Mouse (Mus musculus): Measurements from ENCODE around the gene Cacnb4.
A peak's percentile ranks its signal among the peaks of the same experiment; 100 is the strongest.

The Cacnb4 gene

DNA sequence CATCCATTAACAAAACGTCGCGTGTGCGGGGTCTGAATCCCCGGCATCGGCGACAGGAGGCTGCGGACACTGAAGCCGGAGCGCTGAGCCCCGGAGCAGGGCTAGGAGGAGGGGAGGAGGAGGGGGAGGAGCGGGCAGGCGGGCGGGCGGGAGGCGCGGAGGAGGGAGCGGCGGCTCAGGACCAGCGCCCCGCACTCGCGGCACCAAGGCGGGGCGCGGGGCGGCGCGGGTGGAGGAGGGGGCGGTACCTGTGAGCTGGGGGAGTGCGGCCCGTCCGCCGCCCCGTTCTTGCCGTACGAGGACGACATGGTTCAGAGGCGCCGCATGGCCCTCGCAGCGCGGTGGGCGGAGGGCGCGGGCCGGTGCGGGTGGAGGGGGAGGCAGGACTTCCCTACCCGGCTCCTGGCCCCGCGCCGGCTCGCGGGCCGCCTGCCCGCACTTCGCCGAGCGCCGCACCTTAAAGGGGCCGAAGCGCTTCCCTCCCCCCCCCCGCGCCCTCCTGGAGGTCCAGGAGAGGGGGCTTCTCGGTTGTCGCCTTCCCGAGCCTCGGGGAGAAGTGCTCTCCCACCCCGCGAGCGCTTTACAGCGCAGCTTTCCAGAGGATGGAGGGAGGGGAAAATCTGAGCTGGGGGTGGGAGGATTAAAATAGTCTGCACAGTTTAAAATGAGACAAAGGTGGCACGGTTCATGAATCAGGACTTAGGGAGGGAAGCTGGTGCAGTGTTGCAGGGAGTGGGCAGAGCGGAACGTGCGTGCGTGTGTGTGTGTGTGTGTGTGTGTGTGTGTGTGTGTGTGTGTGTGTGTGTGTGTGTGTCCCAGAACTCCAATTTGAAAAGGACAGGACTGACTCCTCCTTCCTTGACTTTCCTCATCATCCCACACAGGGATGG, at the start of gene Cacnb4:
TSS of gene Cacnb4 (minus strand) at position 809 of the 890 bp plus-strand sequence.
- DNase-seq, result peak; percentile 33

DNA sequence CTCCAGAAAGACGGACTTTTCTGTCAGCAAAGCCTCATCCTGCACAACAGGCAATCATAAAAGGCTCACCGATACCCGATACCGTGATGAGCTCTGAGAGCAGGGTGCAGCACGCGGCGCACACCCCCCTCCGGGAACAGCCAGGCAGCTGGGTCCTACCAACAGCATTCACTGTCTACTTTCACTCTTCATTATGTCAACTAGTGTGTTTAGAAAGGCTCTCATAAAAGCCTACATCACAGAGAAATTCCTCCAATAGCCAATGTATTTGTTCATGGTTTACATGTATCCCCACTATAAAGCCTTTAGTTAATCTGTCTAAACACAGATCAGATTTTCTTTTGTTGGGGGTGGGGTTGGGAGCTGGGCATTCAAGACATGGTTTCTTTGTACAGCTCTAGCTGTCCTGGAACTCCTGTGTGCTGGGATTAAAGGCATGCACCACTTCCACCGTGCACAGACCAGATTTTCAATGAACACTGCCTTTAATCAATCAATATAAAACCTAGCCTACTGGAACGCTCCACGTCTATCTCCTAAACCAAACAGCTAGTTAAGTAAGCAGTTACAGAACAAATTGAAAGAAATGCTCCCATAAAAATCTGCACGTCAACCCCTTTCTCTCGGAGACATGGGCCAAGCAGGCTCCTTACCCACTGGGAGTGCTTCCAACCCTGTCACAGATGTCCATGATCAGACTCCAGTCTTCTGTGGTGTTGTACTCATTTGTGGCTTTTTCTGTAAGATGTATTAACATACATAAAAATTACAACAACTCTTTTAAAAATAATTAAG, 43.8 kb upstream of the Cacnb4 start:
- no peak for DNase-seq

DNA sequence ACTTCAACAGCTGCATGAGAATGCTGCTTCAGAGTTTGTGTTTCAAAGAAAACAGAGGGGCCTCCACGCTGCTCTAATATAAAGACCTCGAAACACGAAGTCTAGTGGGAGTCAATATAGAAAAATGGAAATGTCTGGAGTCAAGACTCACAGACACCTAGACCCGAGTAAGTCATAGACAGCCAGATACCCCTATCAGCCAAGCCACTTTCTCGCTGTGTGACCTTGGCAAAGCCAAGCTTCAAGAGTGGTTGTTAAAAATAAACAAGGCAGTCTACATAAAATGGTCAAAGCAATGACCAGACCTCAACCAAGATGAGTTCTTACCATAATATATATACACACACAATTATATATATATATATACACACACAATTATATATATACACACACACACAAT, 40.4 kb upstream of the Cacnb4 start:
- DNase-seq, result no peak

DNA sequence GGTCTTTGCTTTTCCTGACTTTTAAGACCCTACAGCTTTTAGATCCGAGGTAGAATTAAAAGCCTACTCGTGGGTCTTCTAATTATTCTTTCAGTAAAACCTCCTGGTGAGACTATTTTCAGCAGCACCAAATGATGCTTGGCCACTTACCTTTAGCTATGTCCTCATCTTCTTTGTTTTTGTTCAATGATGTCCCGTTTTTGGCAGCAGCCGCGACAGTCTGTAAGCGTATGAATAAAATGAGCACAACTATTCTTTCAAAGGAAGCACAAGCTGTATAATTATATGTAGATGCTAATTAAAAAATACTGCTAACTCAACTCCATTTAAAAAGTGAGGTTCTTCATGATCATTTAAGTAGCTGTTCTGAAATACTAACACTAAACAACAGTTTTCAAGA, 38.9 kb upstream of the Cacnb4 start:
- DNase-seq, result no peak

DNA sequence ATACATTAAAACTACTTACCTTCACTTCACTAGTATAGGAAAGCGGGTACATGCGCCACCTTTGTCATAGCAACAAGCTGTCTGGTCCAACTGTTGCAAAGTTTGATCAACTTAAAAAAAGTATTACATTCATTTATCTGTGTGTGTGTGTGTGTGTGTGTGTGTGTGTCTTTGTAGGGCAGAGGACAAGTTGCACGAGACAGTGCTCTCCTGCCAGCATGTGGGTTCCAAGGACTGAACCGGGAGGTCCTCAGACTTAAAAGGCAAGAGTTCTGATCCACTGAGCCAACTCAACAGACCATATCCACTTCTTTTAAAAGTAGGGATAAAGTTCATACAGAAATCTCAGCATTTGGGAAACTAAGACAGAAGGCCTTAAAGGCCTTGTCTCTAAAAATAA, 37.5 kb upstream of the Cacnb4 start:
- DNase-seq, result peak; percentile 45

DNA sequence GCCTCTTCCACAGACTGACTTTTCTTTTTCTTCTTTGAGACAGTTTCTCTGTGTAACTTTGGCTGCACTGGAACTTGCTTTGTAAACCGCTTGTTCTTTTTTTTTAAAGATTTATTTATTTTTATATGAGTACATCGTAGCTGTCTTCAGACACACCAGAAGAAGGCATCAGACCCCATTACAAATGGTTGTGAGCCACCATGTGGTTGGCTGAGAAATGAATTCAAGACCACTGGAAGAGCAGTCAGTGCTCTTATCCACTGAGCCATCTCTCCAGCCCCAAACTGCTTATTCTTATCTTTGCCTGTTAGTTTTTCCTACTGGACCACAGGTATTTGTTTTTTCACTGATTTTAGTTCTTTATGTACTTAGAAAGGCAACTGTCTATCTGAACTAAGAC, 34.2 kb upstream of the Cacnb4 start:
- no peak for DNase-seq

DNA sequence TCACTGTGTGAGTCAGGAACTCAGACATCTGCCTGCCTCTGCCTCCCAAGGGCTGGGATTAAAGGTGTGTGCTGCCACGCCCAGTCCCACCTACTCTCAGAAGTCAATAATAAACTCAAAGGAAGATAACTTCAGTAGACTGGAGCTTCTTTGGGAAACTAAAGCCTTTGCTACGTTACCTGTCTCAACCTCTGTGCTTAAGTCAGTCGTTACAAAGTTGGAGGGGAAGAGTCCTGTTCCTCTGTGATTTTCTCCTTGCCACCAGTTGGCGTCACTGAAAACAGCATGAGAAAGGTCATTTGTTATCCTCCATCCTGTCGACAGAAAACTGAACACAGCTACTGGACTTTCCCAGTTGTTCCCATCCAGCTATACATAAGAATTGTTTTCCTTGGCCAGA, 32.8 kb upstream of the Cacnb4 start:
- no peak for DNase-seq

DNA sequence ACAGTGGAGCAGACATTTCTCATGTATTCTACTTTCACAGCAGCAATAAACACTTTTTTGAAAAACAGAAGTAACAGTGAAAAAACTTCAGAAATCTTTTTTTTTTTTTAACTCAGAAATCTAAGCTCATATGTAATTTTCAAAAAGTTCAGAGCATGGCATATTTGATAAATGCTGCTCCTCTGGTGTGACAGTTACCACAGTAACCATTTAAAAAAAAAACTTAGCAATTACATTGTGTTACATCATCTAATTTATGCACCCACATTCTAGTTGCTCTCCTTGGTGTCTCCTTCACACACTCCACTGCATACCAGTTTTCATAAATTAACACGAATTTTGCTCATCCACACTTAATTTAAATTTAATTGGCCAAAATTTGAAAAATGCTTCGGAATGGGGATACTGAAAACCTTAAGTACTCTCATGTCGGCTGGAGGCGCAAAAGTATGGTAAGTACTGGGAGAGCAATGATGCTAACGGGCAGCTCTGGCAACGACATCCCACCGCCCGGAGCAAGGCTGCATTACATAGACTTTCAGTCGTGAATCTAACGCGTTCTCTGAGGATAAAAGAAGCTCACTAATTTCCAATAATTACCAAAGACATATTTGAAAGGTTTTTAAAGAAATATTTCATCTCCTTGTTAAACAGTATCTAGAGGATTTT, 24.9 kb upstream of the Cacnb4 start:
- DNase-seq, result no peak

DNA sequence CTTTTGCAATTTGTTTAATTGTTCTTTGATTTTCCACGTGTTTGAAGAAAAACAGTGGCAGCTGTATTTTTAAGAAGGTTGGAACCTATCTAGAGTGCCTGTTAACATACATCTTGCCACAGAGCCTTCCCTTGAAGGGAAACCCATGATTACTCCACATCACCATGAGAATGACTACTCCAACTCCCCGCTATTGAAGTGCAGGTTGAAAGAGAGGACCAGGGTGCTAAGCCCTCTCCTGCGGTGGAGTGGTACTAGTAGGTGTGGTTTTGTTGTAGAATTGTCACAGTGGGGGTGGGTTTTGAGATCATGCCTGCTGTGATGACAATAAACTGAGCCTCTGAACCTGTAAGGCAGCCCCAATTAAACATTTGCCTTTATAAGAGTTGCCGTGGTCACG, 23.7 kb upstream of the Cacnb4 start:
- no peak for DNase-seq

DNA sequence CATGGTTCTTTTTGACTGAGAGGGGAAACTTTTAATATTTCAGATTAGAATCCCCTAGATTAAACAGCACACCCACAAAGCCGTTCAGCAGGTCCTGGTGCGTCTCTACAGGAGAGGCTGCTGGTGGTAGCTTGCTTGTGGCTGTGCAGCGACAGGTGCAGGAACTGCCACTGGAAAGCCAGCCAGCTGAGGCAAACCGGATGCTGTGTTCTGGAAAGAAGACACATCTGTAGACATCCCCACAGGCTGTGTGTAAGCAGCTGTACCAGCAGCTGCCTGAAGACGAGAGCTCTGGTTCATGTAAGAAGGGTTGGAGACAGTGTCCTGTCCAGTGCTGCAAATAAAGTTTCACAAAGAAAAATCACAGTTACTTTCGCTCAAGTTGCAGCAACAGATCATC, 18.0 kb upstream of the Cacnb4 start:
- no peak for DNase-seq

DNA sequence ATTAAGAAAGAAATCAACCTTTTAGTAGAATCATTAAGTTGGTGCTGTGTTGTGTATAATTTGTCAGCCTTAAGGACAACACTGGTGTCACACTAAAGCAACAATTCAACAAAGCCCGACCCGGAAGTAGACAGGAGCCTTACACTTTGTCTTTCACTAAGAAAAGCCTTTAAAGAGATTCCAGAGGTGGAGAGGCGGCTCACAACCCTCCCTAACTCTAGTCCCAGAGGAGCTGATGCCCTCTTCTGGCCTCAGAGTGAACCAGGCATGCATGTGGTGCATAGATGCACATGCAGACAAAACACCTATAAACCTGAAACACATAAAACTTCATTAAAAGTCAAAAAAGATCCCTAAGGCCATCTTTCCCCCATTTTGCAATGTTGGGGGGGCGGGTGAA, 15.1 kb upstream of the Cacnb4 start:
- peak; percentile 29 for DNase-seq

DNA sequence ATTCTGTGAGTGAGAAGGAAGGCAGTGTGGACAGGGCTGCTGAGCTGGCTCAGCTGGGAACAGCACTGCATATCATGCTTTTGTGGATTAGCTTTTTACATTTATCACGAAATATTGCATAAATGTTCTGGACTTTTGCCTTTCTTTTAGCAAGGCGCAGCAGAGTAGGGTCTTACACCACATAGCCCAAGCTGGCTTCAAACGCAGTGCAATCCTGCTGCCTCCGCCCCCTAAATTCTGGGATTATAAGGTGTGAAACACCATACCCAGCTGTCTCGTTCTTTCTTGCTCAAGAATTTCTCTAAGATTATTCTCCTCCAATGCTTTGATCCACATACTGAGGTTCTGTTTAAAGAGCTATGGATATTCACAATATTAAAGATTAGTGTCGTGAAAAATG, 10.0 kb upstream of the Cacnb4 start:
- no peak for DNase-seq

DNA sequence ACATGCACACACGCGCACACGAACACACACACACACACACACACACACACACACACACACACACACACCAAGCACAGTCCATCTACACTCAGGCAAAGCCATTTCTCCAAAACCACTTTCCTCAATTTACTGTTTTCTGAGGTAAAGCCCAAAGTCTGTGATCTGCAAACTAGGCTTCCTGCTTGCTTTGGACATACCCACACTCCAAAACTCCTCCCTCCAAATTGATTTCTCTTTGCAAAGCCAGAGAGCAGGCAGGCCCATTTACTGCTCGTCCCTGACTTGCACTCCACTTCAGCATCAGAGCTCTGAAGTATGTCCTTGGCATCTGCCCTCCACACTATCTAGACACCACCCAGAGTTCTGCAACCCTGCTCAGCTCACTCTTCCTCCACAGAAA, 958 bp upstream of the Cacnb4 start:
- DNase-seq, result no peak

DNA sequence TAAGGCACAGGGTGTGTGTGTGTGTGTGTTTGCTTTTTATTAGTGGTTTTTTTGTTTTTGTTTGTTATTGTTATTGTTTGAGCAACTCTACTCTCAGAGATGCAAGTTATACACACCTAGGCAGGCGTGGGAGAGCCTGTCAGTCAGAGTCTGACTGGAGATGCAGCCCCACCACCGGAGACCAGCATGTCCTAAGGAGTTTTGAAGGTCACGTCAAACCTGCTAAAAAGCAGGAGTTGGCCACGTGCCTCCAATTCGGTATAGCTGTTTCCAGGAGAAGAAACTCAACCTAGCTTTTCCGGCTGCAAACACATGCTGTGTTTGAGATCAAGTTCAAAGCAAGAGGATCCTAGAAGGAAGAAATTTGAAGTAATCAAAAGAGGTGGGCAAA, 277 bp upstream of the Cacnb4 start:
- peak; percentile 26 for DNase-seq

DNA sequence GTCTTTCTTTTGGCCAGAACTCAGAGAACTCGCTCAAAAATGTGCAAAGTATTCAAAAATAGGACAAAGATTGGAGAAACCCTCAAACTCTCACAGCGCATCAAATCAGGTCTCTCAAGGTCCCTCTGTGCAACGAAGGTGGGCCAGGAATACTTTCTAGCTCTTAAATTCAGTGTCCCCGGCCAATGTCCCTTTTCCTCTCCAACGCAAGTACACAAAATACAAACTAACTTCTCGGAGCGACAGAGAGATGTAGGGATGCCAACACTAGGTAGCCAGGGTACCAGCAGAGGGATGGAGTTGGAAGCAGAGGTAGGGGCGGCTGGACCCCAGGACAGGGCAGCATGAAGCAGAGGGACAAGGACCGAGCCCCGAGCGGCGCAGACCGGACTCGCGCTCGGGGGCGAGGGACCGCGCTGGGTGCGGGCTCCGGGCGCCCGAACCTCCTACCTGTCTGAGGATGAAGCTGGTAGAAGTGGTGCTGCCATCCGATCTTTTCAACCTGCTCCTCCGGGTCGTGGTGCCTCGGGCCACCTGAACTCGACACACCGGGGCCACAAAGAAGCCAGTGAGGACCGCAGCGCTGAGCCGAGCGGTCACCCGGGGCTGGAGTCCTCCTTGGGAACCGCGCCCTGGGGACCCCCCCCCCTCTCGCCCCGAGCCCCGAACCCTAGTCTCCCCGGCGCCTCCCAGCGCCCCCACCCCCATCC, 1.2 kb downstream of the Cacnb4 start:
- no peak for DNase-seq

DNA sequence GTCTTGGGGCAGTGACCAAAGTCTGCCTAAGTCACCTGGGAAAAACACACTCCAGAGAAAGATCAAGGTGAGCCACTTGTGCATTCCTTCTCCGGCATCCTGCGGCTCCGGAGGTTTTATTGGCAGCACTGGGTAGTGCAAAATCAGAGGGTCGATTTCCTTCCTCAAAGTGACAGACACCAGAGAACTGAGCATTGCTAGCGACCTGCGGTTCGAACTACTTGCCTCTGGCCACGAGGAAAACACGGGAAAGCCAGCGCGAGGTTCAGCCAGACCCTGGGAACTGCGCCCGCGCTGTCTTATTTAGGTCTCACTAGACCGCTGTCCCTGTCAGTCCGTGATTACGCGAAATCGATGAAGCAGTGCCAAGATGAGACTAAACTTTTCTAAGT, 1.7 kb downstream of the Cacnb4 start:
- peak; percentile 30 for DNase-seq

DNA sequence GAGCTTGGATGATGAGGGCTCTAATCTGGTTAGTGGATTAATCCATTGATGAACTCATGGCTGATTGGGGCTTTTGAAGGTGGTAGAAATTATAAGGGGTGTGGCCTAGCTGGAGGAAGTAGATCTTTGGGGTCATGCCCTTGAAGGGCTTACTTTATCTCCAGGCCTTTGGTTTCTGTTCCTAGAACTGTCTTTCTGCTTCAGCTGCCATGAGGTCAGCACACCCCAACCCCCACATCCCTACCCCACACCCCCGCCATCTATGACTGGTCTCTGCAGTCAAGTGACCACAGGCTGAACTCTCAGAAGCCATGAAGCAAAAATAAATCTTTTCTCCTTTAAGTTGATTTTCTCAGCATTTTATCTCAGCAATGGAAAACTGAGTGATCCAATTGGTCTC, 3.5 kb downstream of the Cacnb4 start:
- DNase-seq, result no peak

DNA sequence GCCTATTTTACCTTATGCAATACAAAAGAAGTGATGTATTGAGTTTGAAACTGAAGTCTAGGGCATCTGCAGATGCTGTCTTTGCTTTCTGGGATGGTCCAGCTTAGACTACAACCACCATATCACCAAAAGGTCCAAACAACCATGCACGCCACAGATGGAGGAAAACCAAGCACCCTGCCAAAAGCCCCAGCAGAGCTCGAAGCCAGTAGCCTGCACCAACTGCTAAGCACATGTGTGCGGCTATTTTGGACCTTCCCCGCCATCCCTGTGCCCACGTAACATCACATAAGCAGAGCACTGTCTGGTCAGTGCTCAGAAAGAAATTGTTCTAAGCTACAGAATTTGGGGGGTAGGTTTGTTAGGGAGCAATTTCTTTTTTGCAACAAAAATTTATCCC, 5.9 kb downstream of the Cacnb4 start:
- no peak for DNase-seq

DNA sequence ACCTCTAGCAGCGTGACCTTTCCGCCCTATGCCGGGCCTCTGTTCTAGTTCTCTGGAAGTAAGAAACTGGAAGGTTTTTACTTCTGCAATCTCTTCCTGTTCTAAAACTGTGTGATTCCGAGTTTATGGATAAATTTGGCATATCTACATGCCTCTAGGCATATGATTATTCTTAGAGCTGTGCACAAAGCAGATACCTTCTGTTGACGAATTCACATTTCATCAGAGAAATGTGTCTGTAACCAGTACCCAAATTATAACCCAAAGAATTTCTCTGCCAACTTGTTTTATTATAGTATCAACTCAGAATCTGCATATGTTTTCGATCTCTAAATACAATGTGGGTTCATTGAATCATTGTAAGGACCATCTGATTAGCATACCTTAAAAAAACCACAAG, 8.2 kb downstream of the Cacnb4 start:
- DNase-seq, result no peak

DNA sequence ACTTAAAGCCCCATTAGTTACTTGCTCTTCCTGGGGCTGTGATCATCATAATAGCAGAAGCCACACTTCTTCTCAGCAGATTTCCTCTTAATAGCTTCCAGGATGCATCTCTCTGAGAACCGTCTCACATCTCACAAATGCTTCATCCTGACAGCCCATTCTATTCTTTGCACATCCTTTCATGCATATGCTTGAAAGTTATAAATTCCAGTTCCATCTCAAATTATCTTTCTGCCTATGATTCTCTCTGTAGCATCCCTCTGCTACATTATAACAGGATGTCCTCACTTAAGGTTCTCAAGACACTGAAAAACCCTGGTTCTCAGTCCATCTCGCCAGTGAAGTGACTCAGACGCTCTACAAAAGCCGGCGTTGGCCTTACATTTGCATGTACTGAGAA, 19.9 kb downstream of the Cacnb4 start:
- DNase-seq, result no peak

DNA sequence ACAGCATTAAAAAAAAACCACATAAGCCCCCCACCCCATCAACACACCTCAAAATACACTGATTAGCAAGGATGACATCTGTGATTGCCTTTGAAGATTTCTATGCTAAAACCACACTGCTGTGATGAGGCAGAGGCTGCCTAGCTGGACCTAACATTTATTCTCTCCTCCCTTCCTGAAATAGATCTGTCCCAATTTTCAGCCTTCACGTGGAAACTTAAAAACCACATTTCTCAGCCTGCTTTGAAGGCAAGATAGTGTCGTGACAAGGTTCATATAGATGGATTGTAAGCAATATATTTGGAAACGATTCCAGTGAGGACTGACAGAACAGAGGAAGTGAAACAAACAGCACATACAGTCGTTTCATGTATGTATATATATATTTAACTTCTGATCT, 22.1 kb downstream of the Cacnb4 start:
- no peak for DNase-seq

DNA sequence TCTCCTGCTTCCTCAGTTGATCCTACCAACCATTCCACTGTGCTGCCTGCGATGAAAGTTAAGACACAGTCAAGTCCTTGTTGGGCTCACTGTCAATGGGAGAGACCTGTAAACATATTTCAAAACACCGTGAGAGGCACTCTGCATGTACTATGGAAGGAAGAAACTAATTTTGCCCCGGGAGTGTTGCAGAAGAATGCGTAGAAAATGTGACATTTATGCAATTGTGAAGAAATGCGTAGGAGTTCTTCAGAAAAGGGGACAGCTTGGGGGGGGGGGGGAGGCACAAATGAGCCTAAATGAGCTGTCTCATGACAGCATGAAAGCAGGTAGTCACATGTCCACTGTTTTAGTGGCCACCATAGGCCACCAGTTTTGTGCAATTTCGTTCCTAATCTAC, 25.1 kb downstream of the Cacnb4 start:
- no peak for DNase-seq

Data from kidney, adult 9 months (tissue).